Mouse (Mus musculus): ENCODE measurements around the gene Elavl3.

The Elavl3 gene

GRCm38 (mm10) chr9:21976626-21977175 lies 75.1 kb downstream of the Elavl3 start:
- CTCF ChIA-PET, result interaction anchor here in 2 of 4 experiments (0.6 to 1.7 kb wide), 3 partner anchors 78 to 179 kb away, joined by 3 to 7 read pairs (median 5); no protein-coding TSS in a partner anchor

GRCm38 (mm10) chr9:21969304-21969703 lies 82.5 kb downstream of the Elavl3 start:
- ChIA-PET CTCF (no interaction called here), POLR2A (interaction anchor here in 1 of 4 experiments (1.1 kb wide), 1 partner anchor 55 kb away, joined by 3 read pairs; no protein-coding TSS in a partner anchor)

More at GRCm38 (mm10) chr9:21976626-21977175, 75.1 kb downstream of the Elavl3 start:
- POLR2A ChIA-PET, result interaction anchor here in 2 of 4 experiments (0.8 to 2.0 kb wide), 14 partner anchors 9 to 109 kb away, joined by 3 to 6 read pairs (median 4); partner anchors contain the start of genes Elavl3 (in 2 of the 2), Epor (in 2 of the 2), Ecsit (in 1 of the 2) and Gm49318 (in 1 of the 2)

- ChIA-PET CTCF (no interaction called here), POLR2A (interaction anchor here in 1 of 4 experiments (0.5 to 1.1 kb wide), 2 partner anchors 56 to 107 kb away, joined by 3 read pairs; no protein-coding TSS in a partner anchor)
These were observed 82.9 kb downstream of the Elavl3 start for GRCm38 (mm10) chr9:21968883-21969282.
